Mouse (Mus musculus) testis, adult 10 weeks (tissue): ENCODE results near the gene Rhbdl2. TPM values are rescaled to one million over a fixed set of nuclear protein-coding genes. Genes with fewer than 3 reads are reported as not detected.

ENCODE experiments used
- polyA plus RNA-seq: library from polyadenylated mRNA; stranded (reverse); fragments of 350-450 nt; fragmentation: Illumina TruSeq; extraction: RNeasy Lipid Tissue Mini Kit (QIAGEN cat#74804); gene quantifications from one replicate; pipeline ENCODE4 v1.2.3, GENCODE M21; 2014; ENCODE audit warnings: low read depth, low replicate concordance

The Rhbdl2 gene
- 3.5 TPM for polyA plus RNA-seq

GRCm38 (mm10) chr4:123787191-123787985, at the start of gene Rhbdl2:
Rhbdl2 (plus strand) TSS chr4:123787874.

GRCm38 (mm10) chr4:123750152-123750651, 37.5 kb upstream of the Rhbdl2 start, which contains the start of gene Akirin1:
Akirin1 (minus strand) TSS chr4:123750345.

GRCm38 (mm10) chr4:123859379-123859778, 71.7 kb downstream of the Rhbdl2 start, which contains the start of gene 4933427I04Rik:
4933427I04Rik (plus strand) TSS chr4:123859679.

Other genes starting within 250 kb of the Rhbdl2 start
- 82.0 TPM for gene Macf1, start 103.5 kb upstream of the Rhbdl2 start, polyA plus RNA-seq
- gene Ndufs5, start 69.7 kb upstream of the Rhbdl2 start, polyA plus RNA-seq, result 29.3 TPM
- gene Akirin1, start 37.5 kb upstream of the Rhbdl2 start, polyA plus RNA-seq, result 126 TPM
- 94.7 TPM for gene 4933427I04Rik, start 71.8 kb downstream of the Rhbdl2 start, polyA plus RNA-seq
- 152 TPM for gene Mycbp, start 117.0 kb downstream of the Rhbdl2 start, polyA plus RNA-seq
- gene Rragc, start 129.6 kb downstream of the Rhbdl2 start, polyA plus RNA-seq, result 116 TPM
- not detected for gene 4930535I16Rik, start 130.1 kb downstream of the Rhbdl2 start, polyA plus RNA-seq